Mouse (Mus musculus) layer of hippocampus, adult 2 months (tissue): ENCODE measurements around the gene Tjp3. TPM values are rescaled to one million over a fixed set of nuclear protein-coding genes. Genes with fewer than 3 reads are reported as not detected.

Experiments
- DNase-seq, 2 experiments: peaks; one replicate each; pipeline ENCODE4 v3.0.0; 2022; ENCODE audit warnings: low spot score in 2 of 2
- H3K27ac ChIP-seq: fragments of 200-600 bp; 2 replicates; pipeline ENCODE4 v1.8.1; 2022
- H3K4me3 ChIP-seq: fragments of 200-600 bp; 2 replicates; pipeline ENCODE4 v1.8.1; 2022; ENCODE audit warnings: mild to moderate bottlenecking
- CTCF ChIP-seq: fragments of 200-600 bp; conservative IDR thresholded peaks from 2 replicates; pipeline ENCODE4 v1.8.1; 2022; ENCODE audit warnings: antibody characterized with exemption, mild to moderate bottlenecking, moderate library complexity
- total RNA-seq, 2 experiments: library from RNA; stranded (reverse); gene quantifications; 2 replicates each; pipeline ENCODE4 v1.2.3; 2021

Tjp3 gene
- total RNA-seq, 2 experiments from 2014 or later = 0.54 to 0.91 TPM

DNA sequence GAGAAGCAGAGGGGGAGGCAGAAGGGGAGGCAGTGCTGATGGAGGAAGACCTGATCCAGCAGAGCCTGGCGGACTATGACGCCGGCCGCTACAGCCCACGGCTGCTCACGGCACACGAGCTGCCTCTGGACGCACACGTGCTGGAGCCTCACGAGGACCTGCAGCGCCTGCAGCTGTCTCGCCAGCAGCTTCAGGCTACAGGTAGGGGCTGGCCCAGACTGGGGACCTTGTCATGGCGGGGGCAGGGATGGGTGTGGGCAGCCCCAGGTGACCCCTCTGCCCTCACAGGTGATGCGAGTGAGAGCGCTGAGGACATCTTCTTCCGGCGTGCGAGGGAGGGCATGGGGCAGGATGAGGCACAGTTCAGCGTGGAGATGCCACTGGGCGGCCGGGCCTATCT is 33.8 kb upstream of the Tjp3 start:
- TF ChIP-seq CTCF = no peak
- H3K27ac ChIP-seq = no peak overlapping the region
- no peak overlapping the region for H3K4me3 ChIP-seq
- no peak for DNase-seq

- Histone ChIP-seq H3K4me3 (no peak overlapping the region), H3K27ac (no peak overlapping the region)
- no peak for DNase-seq
- no peak for TF ChIP-seq CTCF
These were observed 32.6 kb upstream of the Tjp3 start for GRCm38 (mm10) chr10:81323791-81324530.

- no peak for TF ChIP-seq CTCF
- no peak for DNase-seq
- Histone ChIP-seq H3K4me3 (no peak overlapping the region), H3K27ac (no peak overlapping the region)
These were observed 31.9 kb upstream of the Tjp3 start for GRCm38 (mm10) chr10:81323141-81323775.

- TF ChIP-seq CTCF = no peak
- DNase-seq = no peak
- no peak overlapping the region for H3K4me3 ChIP-seq
- H3K27ac ChIP-seq = no peak overlapping the region
These were observed 31.1 kb upstream of the Tjp3 start for GRCm38 (mm10) chr10:81322444-81322843.

GRCm38 (mm10) chr10:81321436-81321835 is 30.1 kb upstream of the Tjp3 start:
- peak overlapping the region; percentile 99 for H3K27ac ChIP-seq
- no peak for TF ChIP-seq CTCF
- peak overlapping the region; percentile 90 for H3K4me3 ChIP-seq
- no peak for DNase-seq

DNA sequence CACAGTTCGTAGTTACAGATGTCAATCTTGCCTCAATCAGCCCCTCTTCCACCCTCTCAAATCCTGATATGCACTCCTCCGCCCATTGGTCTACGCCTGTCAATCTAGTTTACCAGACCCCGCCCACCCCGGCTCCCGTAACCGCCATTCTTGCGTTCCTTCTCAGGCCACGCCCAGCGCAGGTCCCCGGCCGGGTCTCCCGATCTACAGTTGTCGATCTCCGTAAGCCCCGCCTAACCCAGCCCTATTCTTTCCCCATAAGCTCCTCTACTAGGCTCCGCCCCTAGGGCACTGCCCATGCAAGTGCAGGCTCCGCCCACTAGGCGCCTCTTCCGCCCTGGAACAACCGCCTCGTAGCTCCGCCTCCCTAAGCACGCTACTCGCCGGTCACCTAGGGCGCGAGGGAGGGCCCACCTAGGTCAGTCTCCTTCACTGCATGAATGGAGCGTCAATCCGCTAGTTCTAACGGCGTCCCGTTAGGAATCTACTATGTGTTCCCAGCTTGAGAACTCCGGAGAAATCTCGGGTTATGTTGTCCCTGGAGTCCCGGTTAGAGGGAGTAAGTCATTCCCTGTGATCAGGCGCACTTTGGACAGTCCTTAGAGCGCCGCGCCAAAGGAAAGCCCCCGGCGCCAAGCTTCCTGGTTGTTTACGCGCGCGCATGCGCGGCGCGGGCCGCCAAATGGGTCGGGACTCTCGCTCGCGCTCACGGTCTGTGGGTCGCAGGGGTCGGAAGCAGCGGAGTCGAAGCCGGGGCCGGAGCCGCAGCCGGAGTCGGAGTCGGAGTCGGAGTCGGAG is 29.4 kb upstream of the Tjp3 start, which contains the start of gene Cactin:
Gene Cactin (plus strand): TSS at position 554 of the 798 bp plus-strand sequence.
- peak; percentile 98 to 100 for DNase-seq
- H3K4me3 ChIP-seq = peak within 1 kb of the TSS; percentile 90
- H3K27ac ChIP-seq = peak within 1 kb of the TSS; percentile 99
- peak; percentile 69 for TF ChIP-seq CTCF

DNA sequence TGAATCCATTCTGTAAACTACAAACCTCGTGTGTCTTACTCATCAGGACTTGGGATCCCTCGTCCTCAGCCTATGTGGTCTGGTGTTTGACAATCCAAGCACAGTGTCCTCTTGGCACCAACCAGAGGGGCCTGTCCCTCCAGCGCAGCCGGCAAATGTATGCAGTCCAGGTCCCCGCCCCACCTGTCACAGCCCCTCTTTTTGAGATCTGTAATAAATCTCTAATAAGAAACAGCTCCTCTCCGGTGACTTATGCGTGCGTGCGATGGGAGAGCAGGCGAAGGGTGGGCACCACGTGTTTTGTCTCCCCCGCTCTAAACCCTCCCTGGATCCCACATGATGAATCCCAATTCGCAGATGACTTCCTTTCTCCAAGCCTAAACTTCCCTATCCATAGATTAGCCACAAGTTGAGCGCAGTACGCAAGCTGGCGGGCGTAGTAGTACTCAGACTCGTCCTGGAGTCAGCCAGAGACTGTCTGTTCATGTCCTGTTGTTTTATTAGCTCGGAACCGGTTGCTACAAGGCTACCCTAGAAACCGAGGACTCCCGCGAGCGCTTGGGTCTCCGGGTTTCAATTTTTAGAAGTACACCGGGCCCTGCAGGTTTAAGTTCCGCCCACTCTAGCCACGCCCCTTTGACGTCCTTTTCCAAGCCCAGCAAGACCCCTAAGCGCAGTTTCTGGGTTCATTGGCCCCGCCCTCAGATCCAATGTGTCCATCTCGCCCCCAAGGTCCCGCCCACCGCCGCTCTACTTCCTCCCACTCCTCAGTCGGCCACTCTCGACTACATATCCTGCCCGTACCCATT is 28.6 kb upstream of the Tjp3 start:
- peak in 1 of 2 experiments; percentile 53 for DNase-seq
- no peak for TF ChIP-seq CTCF
- Histone ChIP-seq H3K4me3 (peak overlapping the region; percentile 90), H3K27ac (peak overlapping the region; percentile 99)

- Histone ChIP-seq H3K27ac (peak overlapping the region; percentile 99), H3K4me3 (peak overlapping the region; percentile 90)
- peak; percentile 67 for TF ChIP-seq CTCF
- no peak for DNase-seq
These were observed 27.9 kb upstream of the Tjp3 start for GRCm38 (mm10) chr10:81319330-81319699.

DNA sequence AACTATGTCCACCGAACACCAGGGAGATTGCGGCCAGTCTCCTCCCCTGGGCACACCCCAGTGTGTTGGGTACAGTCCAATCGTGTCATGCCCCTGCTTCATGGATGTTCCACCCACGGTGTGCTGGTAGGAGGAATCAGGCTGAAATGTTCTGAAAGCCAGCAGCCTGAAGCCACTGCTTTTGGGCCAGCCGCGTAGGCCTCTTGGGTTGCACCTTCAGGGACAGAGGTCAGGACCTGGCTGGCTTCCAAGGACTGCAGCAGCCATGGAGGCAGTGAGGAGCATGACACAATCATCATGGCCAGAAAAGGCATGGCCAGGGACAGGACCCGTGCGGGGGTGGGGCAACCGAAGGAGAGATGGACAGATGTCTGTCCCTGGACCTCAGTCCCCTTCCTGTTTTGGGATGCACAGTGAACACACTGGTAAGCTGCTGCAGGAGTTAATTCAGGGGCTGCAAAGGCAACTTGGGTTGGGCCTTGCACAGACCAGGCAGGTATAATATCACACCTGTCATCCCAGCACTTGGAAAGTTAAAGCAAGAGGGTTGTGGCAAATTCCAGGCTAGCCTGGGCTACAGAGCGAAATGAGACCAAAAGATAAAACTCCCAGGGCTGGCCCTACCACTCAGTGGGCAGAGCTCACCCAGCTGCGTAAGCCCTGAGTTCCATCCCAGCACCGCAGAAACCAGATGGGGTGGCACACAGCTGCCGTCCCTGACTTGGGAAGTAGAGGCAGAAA is 27.4 kb upstream of the Tjp3 start:
- TF ChIP-seq CTCF = no peak
- no peak for DNase-seq
- H3K4me3 ChIP-seq = no peak overlapping the region; the same call in 1 of the 2 replicates
- peak overlapping the region; percentile 99 for H3K27ac ChIP-seq

DNA sequence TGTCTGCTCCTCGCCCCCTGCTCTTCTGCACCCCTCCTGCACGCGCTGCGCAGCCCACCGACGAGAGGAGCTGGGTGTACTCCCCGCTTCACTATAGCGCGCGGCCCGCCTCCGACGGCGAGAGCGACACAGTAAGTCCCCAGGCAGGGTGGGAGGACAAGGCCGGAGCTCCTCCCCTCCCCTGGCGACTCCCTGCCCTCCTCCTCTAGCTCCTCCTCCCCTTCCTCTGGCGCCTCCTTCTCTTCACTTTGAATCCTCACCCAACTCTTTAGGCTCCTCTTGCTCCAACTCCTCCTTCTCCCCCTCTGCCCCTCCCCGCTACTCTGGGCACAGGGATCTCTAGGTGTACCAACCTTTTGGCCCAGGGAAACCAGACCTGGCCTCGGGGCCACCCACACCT is 25.9 kb upstream of the Tjp3 start:
- no peak for TF ChIP-seq CTCF
- peak overlapping the region; percentile 39; the same call in 1 of the 2 replicates for H3K27ac ChIP-seq
- no peak for DNase-seq
- H3K4me3 ChIP-seq = no peak overlapping the region

GRCm38 (mm10) chr10:81316338-81317060 is 25.1 kb upstream of the Tjp3 start:
- peak overlapping the region; percentile 39; the same call in 1 of the 2 replicates for H3K27ac ChIP-seq
- no peak overlapping the region for H3K4me3 ChIP-seq
- peak; percentile 70 for TF ChIP-seq CTCF
- peak in 1 of 2 experiments; percentile 45 for DNase-seq
